Mouse (Mus musculus) MEL (cell line): Measurements from ENCODE around the gene Klf13. TPM values are rescaled to one million over a fixed set of nuclear protein-coding genes. Genes with fewer than 3 reads are reported as not detected.

Experiments used
- DNase-seq: peaks from one replicate; pipeline ENCODE4 v3.0.0; 2011; ENCODE audit warnings: low read depth, low spot score
- H3K27ac ChIP-seq: 2 replicates; pipeline ENCODE4 v1.5.1; 2012; ENCODE audit warnings: low read depth, mild to moderate bottlenecking, control low read depth, low read length, moderate library complexity; ENCODE audit not compliant: control insufficient read depth
- H3K27me3 ChIP-seq, 2 experiments: fragments of 150-350 bp in 1 of 2; sonication (generic) in 1 of 2; 2 replicates each; pipeline ENCODE4 v1.6.1; 2012; ENCODE audit warnings: low read length in 2 of 2, mild to moderate bottlenecking in 2 of 2, improper control_type of control experiment in 1 of 2, moderate library complexity in 1 of 2; ENCODE audit not compliant: insufficient read depth in 2 of 2, control insufficient read depth in 1 of 2
- H3K36me3 ChIP-seq, 2 experiments: 2 replicates each; pipeline ENCODE4 v1.6.1; 2012 to 2014; ENCODE audit warnings: low read length in 2 of 2, improper control_type of control experiment in 1 of 2, inconsistent platforms in 1 of 2, mild to moderate bottlenecking in 1 of 2; ENCODE audit not compliant: insufficient read depth in 2 of 2, control insufficient read depth in 1 of 2
- H3K4me1 ChIP-seq, 2 experiments: fragments of 150-350 bp in 1 of 2; sonication (generic) in 1 of 2; 2 replicates each; pipeline ENCODE4 v1.6.1; 2012; ENCODE audit warnings: low read length in 2 of 2, improper control_type of control experiment in 1 of 2, mild to moderate bottlenecking in 1 of 2; ENCODE audit not compliant: insufficient read depth in 2 of 2, control insufficient read depth in 1 of 2
- H3K4me3 ChIP-seq, 2 experiments: fragments of 150-350 bp in 1 of 2; sonication (generic) in 1 of 2; 2 replicates each; pipeline ENCODE4 v1.5.1; 2012; ENCODE audit warnings: low read depth in 2 of 2, low read length in 2 of 2, mild to moderate bottlenecking in 2 of 2, moderate library complexity in 2 of 2, control low read depth in 1 of 2, improper control_type of control experiment in 1 of 2; ENCODE audit not compliant: control insufficient read depth in 1 of 2, insufficient read depth in 1 of 2
- H3K79me2 ChIP-seq: 2 replicates; pipeline ENCODE4 v1.6.1; 2012; ENCODE audit warnings: mild to moderate bottlenecking, low read length, moderate library complexity; ENCODE audit not compliant: control insufficient read depth, poor library complexity, insufficient read depth
- H3K9ac ChIP-seq: 2 replicates; pipeline ENCODE4 v1.6.1; 2012; ENCODE audit warnings: low read depth, mild to moderate bottlenecking, control low read depth, low read length, moderate library complexity; ENCODE audit not compliant: control insufficient read depth, poor library complexity, severe bottlenecking
- H3K9me3 ChIP-seq: fragments of 150-350 bp; sonication (generic); replicated peaks from 2 replicates; pipeline ENCODE4 v1.6.1; 2012; ENCODE audit warnings: mild to moderate bottlenecking, low read length, improper control_type of control experiment, moderate library complexity; ENCODE audit not compliant: insufficient read depth
- BHLHE40 ChIP-seq: IDR thresholded peaks from 2 replicates; pipeline ENCODE4 v1.6.1; 2012; ENCODE audit warnings: low read depth, mild to moderate bottlenecking, inconsistent platforms, low read length, improper control_type of control experiment, borderline replicate concordance
- CHD1 ChIP-seq: IDR thresholded peaks from 2 replicates; pipeline ENCODE4 v1.6.1; 2012; ENCODE audit warnings: low read depth, mild to moderate bottlenecking, inconsistent platforms, low read length, improper control_type of control experiment
- ELF1 ChIP-seq: IDR thresholded peaks from 2 replicates; pipeline ENCODE4 v1.6.1; 2014; ENCODE audit warnings: low read depth, mild to moderate bottlenecking, inconsistent platforms, low read length, improper control_type of control experiment, moderate library complexity
- EP300 ChIP-seq, 2 experiments: IDR thresholded peaks; 2 replicates each; pipeline ENCODE4 v1.6.1; 2011; ENCODE audit warnings: improper control_type of control experiment in 2 of 2, low read length in 2 of 2, low read depth in 1 of 2, mild to moderate bottlenecking in 1 of 2
- ETS1 ChIP-seq: IDR thresholded peaks from 2 replicates; pipeline ENCODE4 v1.6.1; 2012; ENCODE audit warnings: low read depth, mild to moderate bottlenecking, inconsistent platforms, low read length, improper control_type of control experiment, moderate library complexity
- GABPA ChIP-seq: IDR thresholded peaks from 2 replicates; pipeline ENCODE4 v1.6.1; 2012; ENCODE audit warnings: low read depth, mild to moderate bottlenecking, inconsistent platforms, low read length, improper control_type of control experiment, moderate library complexity
- HCFC1 ChIP-seq: IDR thresholded peaks from 2 replicates; pipeline ENCODE4 v1.6.1; 2012; ENCODE audit warnings: low read depth, mild to moderate bottlenecking, inconsistent platforms, low read length, improper control_type of control experiment, moderate library complexity
- KAT2A ChIP-seq: conservative IDR thresholded peaks from 2 replicates; pipeline ENCODE4 v1.6.1; 2012; ENCODE audit warnings: low read depth, low read length, improper control_type of control experiment, inconsistent platforms
- MAFK ChIP-seq: IDR thresholded peaks from 2 replicates; pipeline ENCODE4 v1.6.1; 2011; ENCODE audit warnings: low read depth, mild to moderate bottlenecking, low read length, improper control_type of control experiment, borderline replicate concordance
- MAX ChIP-seq: IDR thresholded peaks from 2 replicates; pipeline ENCODE4 v1.6.1; 2011; ENCODE audit warnings: low read length, improper control_type of control experiment
- MAZ ChIP-seq: IDR thresholded peaks from 2 replicates; pipeline ENCODE4 v1.6.1; 2012; ENCODE audit warnings: low read depth, mild to moderate bottlenecking, inconsistent platforms, low read length, improper control_type of control experiment
- NELFE ChIP-seq: IDR thresholded peaks from 2 replicates; pipeline ENCODE4 v1.6.1; 2011; ENCODE audit warnings: low read depth, low read length, improper control_type of control experiment
- NRF1 ChIP-seq: IDR thresholded peaks from 2 replicates; pipeline ENCODE4 v1.6.1; 2014; ENCODE audit warnings: low read depth, mild to moderate bottlenecking, inconsistent platforms, low read length, improper control_type of control experiment, moderate library complexity; ENCODE audit not compliant: poor library complexity, insufficient read depth, severe bottlenecking
- POLR2A ChIP-seq, 2 experiments: IDR thresholded peaks; 2 replicates each; pipeline ENCODE4 v1.6.1; 2011 to 2012; ENCODE audit warnings: low read length in 2 of 2, mild to moderate bottlenecking in 2 of 2, control low read depth in 1 of 2, improper control_type of control experiment in 1 of 2, low read depth in 1 of 2, moderate library complexity in 1 of 2; ENCODE audit not compliant: control insufficient read depth in 1 of 2, insufficient read depth in 1 of 2, poor library complexity in 1 of 2
- POLR2AphosphoS2 ChIP-seq: IDR thresholded peaks from 2 replicates; pipeline ENCODE4 v1.6.1; 2011; ENCODE audit warnings: low read length, improper control_type of control experiment
- POLR2AphosphoS5 ChIP-seq: IDR thresholded peaks from 2 replicates; pipeline ENCODE4 v1.6.1; 2012; ENCODE audit warnings: low read depth, borderline replicate concordance, mild to moderate bottlenecking, inconsistent platforms, low read length, moderate library complexity, mixed read lengths
- SIN3A ChIP-seq: IDR thresholded peaks from 2 replicates; pipeline ENCODE4 v1.6.1; 2012; ENCODE audit warnings: low read length, improper control_type of control experiment, inconsistent platforms
- TBP ChIP-seq: IDR thresholded peaks from 2 replicates; pipeline ENCODE4 v1.8.0; 2011; ENCODE audit warnings: low read depth, low read length, improper control_type of control experiment
- TCF12 ChIP-seq: IDR thresholded peaks from 2 replicates; pipeline ENCODE4 v1.6.1; 2014; ENCODE audit warnings: low read depth, mild to moderate bottlenecking, inconsistent platforms, low read length, improper control_type of control experiment, moderate library complexity
- UBTF ChIP-seq: IDR thresholded peaks from 2 replicates; pipeline ENCODE4 v1.6.1; 2012; ENCODE audit warnings: low read depth, mild to moderate bottlenecking, inconsistent platforms, low read length, improper control_type of control experiment, moderate library complexity, borderline replicate concordance; ENCODE audit not compliant: insufficient read depth
- USF2 ChIP-seq, 2 experiments: IDR thresholded peaks; 2 replicates each; pipeline ENCODE4 v1.6.1; 2011 to 2012; ENCODE audit warnings: improper control_type of control experiment in 2 of 2, low read length in 2 of 2, borderline replicate concordance in 1 of 2, inconsistent platforms in 1 of 2, low read depth in 1 of 2, mild to moderate bottlenecking in 1 of 2; ENCODE audit not compliant: insufficient read depth in 1 of 2
- ZKSCAN1 ChIP-seq: IDR thresholded peaks from 2 replicates; pipeline ENCODE4 v1.6.1; 2012; ENCODE audit warnings: low read depth, mild to moderate bottlenecking, inconsistent platforms, low read length, improper control_type of control experiment, moderate library complexity
- ZMIZ1 ChIP-seq: IDR thresholded peaks from 2 replicates; pipeline ENCODE4 v1.6.1; 2012; ENCODE audit warnings: low read depth, mild to moderate bottlenecking, inconsistent platforms, low read length, improper control_type of control experiment, moderate library complexity
- polyA plus RNA-seq, 2 experiments: library from polyadenylated mRNA; stranded (reverse) in 1 of 2; unstranded in 1 of 2; fragments of >175 nt in 1 of 2; fragments of >200 nt in 1 of 2; gene quantifications; 2 replicates each; pipeline versions ENCODE4 v1.2.1 to v1.2.4; 2012; ENCODE audit warnings: low replicate concordance in 2 of 2, low read depth in 1 of 2; ENCODE audit not compliant: insufficient read length in 2 of 2, insufficient read depth in 1 of 2, missing spikeins in 1 of 2
- total RNA-seq: library from RNA; depleted of rRNA; stranded (reverse); fragments of 300-350 nt; gene quantifications from 2 replicates; pipeline ENCODE4 v1.2.3, GENCODE M21; 2012

The Klf13 gene
- total and polyA plus RNA-seq, 3 experiments = 21.6 to 118 (median 26.9) TPM

GRCm38 (mm10) chr7:63940321-63940720, 1.6 kb upstream of the Klf13 start:
- DNase-seq = no peak
- Histone ChIP-seq H3K9ac (peak overlapping the region; percentile 93), H3K4me3 (no peak overlapping the region; a peak in 1 of 4 replicates), H3K36me3 (peaks cover 0 to 19% of the 10 kb centered on the region in 2 experiments; a peak in 2 of 4 replicates), H3K27me3 (no peaks in the 10 kb centered on the region), H3K79me2 (peaks cover 35% of the 10 kb centered on the region), H3K27ac (peak overlapping the region; percentile 93), H3K9me3 (no peaks in the 10 kb centered on the region), H3K4me1 (peaks cover 17% of the 10 kb centered on the region in 2 experiments)
- TF ChIP-seq KAT2A (no peak), SIN3A (no peak), GABPA (no peak), POLR2AphosphoS5 (no peak), UBTF (no peak), USF2 (IDR thresholded peaks at IDR 0.05; ENCODE audit: borderline replicate concordance in 1 of 2, insufficient read depth in 1 of 2, low read depth in 1 of 2, low read length in 2 of 2) (no peak), NELFE (no peak), CHD1 (no peak)

GRCm38 (mm10) chr7:63939397-63939951, 759 bp upstream of the Klf13 start:
- Histone ChIP-seq H3K4me1 (peaks cover 25 to 26% of the 10 kb centered on the region in 2 experiments), H3K27me3 (no peaks in the 10 kb centered on the region), H3K36me3 (peaks cover 0 to 27% of the 10 kb centered on the region in 2 experiments; a peak in 2 of 4 replicates), H3K27ac (peak overlapping the region; percentile 93), H3K9ac (peak overlapping the region; percentile 93), H3K9me3 (no peaks in the 10 kb centered on the region), H3K4me3 (peak overlapping the region; percentile 86 to 89), H3K79me2 (peaks cover 43% of the 10 kb centered on the region)
- DNase-seq = peak; percentile 86
- TF ChIP-seq BHLHE40 = peak; percentile 30; the same call in 1 of the 2 replicates
- TF ChIP-seq ZMIZ1 = peak; percentile 39
- TF ChIP-seq MAZ = peak; percentile 91
- peak; percentile 92 for TF ChIP-seq ETS1
- TF ChIP-seq TBP = 0 out of 2 replicates have a peak, but pooled peaks have one; percentile 22
- TF ChIP-seq POLR2AphosphoS2 = peak; percentile 35; the same call in 1 of the 2 replicates
- TF ChIP-seq MAFK = no peak
- TF ChIP-seq NELFE = peak; percentile 2; the same call in 1 of the 2 replicates
- 0 out of 2 replicates have a peak, but pooled peaks have one; percentile 15 for TF ChIP-seq ELF1
- TF ChIP-seq POLR2A (IDR thresholded peaks at IDR 0.05; ENCODE audit: control insufficient read depth in 1 of 2, insufficient read depth in 1 of 2, low read depth in 1 of 2, low read length in 2 of 2, poor library complexity in 1 of 2) = peak; percentile 1 to 53; a peak in 1 of 4 replicates
- TF ChIP-seq UBTF = no peak
- no peak for TF ChIP-seq NRF1
- peak; percentile 30; the same call in 1 of the 2 replicates for TF ChIP-seq HCFC1
- TF ChIP-seq CHD1 = 0 out of 2 replicates have a peak, but pooled peaks have one; percentile 76
- TF ChIP-seq ZKSCAN1 = no peak
- TF ChIP-seq TCF12 = peak; percentile 40; the same call in 1 of the 2 replicates
- peak in 1 of 2 experiments; percentile 62; a peak in 3 of 4 replicates for TF ChIP-seq EP300 (IDR thresholded peaks at IDR 0.05; ENCODE audit: low read depth in 1 of 2, low read length in 2 of 2)
- TF ChIP-seq MAX = 0 out of 2 replicates have a peak, but pooled peaks have one; percentile 8
